Mouse (Mus musculus) macrophage (primary cell): ENCODE data around the gene Gadd45gip1. TPM values are rescaled to one million over a fixed set of nuclear protein-coding genes. Genes with fewer than 3 reads are reported as not detected.
"Not testable (repeated sequence)": the region's sequence is repeated elsewhere in the genome, so short reads cannot be mapped to it uniquely, and the experiment has no call there.

Experiments used
- H3K27ac ChIP-seq: fragments of 350-480 bp; formaldehyde crosslinking; 2 replicates; pipeline ENCODE4 v1.9.0; 2021
- H3K36me3 ChIP-seq: fragments of 350-480 bp; formaldehyde crosslinking; 2 replicates; pipeline ENCODE4 v1.9.0; 2021; ENCODE audit errors: inconsistent target
- H3K4me3 ChIP-seq: fragments of 350-480 bp; formaldehyde crosslinking; 2 replicates; pipeline ENCODE4 v1.9.0; 2021; ENCODE audit errors: inconsistent target
- H3K79me2 ChIP-seq: fragments of 350-480 bp; formaldehyde crosslinking; 2 replicates; pipeline ENCODE4 v1.9.0; 2021; ENCODE audit errors: inconsistent target
- WGBS: methylation state at CpG from one replicate; pipeline ENCODE4 v1.1.7; 2026; ENCODE audit warnings: inconsistent platforms; ENCODE audit not compliant: missing documents; 5-methylcytosine and 5-hydroxymethylcytosine counted together
- polyA plus RNA-seq: library from polyadenylated mRNA; stranded (reverse); fragments of 250-400 nt; gene quantifications from 3 replicates; pipeline ENCODE4 v1.2.4, GENCODE M21; 2018; ENCODE audit warnings: inconsistent platforms

Gene Gadd45gip1
- polyA plus RNA-seq, 1 experiment from 2014 or later: 5.8 TPM

GRCm38 (mm10) chr8:84809109-84809940, 22.0 kb upstream of the Gadd45gip1 start:
- 92% methylated on average over 12 of the region's 12 CpGs for WGBS
- Histone ChIP-seq H3K79me2 (no peaks in the 10 kb centered on the region), H3K4me3 (no peak overlapping the region), H3K27ac (no peak overlapping the region), H3K36me3 (no peaks in the 10 kb centered on the region)

DNA sequence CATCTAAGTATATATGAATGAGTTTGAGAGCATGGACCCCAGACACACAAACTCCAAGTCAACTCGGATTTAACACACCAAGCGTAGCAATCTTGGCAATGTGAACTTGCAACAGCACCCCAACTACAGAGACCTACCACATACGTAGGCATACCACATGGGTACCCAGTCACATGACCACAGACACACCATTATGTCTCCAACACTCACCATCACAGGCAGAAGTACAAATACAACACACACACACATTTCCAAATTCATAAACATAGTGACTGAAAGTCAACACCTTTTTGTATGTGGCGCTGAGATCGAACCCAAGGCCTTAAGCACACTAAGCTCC, 21.4 kb upstream of the Gadd45gip1 start:
- no peaks in the 10 kb centered on the region for H3K79me2 ChIP-seq
- no peak overlapping the region for H3K4me3 ChIP-seq
- H3K36me3 ChIP-seq: no peaks in the 10 kb centered on the region
- no peak overlapping the region for H3K27ac ChIP-seq
- 85% methylated on average over 5 of the region's 5 CpGs for WGBS

DNA sequence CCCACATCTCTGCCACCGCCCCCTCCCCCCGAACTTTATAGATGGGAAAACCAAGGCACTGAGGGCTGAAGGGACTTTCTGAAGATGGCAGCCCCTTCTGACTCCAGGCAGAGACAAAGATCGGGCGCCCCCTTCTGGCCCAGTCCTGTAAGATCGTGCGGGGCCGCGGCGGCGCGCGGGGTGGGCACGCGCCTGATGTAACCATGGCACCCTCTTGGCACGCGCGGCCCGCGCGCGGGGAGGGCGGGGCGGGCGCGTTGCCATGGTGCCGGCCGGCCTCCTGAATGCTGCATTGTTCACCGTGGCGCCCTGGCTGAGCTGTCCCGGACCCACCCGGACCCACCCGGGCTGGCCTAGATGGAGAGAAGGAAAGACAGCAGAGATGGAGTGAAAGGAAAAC, 20.4 kb upstream of the Gadd45gip1 start:
- WGBS: 1% methylated on average over 32 of the region's 32 CpGs
- Histone ChIP-seq H3K36me3 (no peaks in the 10 kb centered on the region), H3K27ac (no peak overlapping the region), H3K4me3 (no peak overlapping the region), H3K79me2 (no peaks in the 10 kb centered on the region)

- no peak overlapping the region for H3K27ac ChIP-seq
- 44% methylated on average over 8 of the region's 10 CpGs for WGBS
- H3K36me3 ChIP-seq: no peaks in the 10 kb centered on the region
- H3K79me2 ChIP-seq: no peaks in the 10 kb centered on the region
- no peak overlapping the region for H3K4me3 ChIP-seq
These were observed 20.0 kb upstream of the Gadd45gip1 start for GRCm38 (mm10) chr8:84811303-84811702.

DNA sequence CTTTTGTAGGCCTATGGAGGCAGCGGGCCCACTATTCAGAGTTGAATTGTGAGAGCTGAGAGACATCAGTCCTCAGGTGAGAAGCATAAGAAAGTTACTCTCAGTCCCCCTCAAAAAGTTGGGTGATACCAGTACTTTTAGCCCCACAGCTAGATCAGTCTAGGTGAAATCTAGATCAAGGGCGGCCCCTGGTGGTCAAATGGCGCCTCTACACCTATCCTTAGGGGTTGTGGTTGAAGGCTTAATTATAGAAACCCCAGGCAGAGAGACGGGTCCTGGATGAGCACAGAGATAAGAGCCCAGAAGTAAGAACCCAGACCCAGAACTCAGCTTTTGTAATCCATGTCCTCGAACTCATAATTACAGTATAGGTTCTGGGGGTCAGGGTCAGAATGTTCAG, 18.3 kb upstream of the Gadd45gip1 start:
- no peaks in the 10 kb centered on the region for H3K36me3 ChIP-seq
- 2% methylated on average over 5 of the region's 5 CpGs for WGBS
- H3K4me3 ChIP-seq: no peak overlapping the region
- no peak overlapping the region for H3K27ac ChIP-seq
- H3K79me2 ChIP-seq: no peaks in the 10 kb centered on the region

- no peak overlapping the region for H3K27ac ChIP-seq
- WGBS: 93% methylated on average over 3 of the region's 3 CpGs
- H3K36me3 ChIP-seq: no peaks in the 10 kb centered on the region
- H3K79me2 ChIP-seq: no peaks in the 10 kb centered on the region
- no peak overlapping the region for H3K4me3 ChIP-seq
These were observed 17.5 kb upstream of the Gadd45gip1 start for GRCm38 (mm10) chr8:84813830-84814229.

DNA sequence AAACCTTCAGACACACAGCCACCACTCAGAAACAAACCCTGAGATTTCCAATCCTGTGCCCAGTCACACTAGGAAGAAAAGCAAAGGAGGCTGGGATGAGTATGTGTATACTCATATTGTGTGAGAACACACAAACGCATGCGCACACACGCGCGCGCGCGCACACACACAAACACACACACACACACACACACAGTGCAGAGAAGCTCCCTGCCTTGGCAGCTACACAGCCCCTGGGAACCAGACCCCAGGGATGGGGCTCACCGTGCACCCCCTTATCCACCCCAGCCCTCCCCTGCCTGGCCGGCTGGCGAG, 17.1 kb upstream of the Gadd45gip1 start:
- Histone ChIP-seq H3K27ac (no peak overlapping the region), H3K36me3 (no peaks in the 10 kb centered on the region)

DNA sequence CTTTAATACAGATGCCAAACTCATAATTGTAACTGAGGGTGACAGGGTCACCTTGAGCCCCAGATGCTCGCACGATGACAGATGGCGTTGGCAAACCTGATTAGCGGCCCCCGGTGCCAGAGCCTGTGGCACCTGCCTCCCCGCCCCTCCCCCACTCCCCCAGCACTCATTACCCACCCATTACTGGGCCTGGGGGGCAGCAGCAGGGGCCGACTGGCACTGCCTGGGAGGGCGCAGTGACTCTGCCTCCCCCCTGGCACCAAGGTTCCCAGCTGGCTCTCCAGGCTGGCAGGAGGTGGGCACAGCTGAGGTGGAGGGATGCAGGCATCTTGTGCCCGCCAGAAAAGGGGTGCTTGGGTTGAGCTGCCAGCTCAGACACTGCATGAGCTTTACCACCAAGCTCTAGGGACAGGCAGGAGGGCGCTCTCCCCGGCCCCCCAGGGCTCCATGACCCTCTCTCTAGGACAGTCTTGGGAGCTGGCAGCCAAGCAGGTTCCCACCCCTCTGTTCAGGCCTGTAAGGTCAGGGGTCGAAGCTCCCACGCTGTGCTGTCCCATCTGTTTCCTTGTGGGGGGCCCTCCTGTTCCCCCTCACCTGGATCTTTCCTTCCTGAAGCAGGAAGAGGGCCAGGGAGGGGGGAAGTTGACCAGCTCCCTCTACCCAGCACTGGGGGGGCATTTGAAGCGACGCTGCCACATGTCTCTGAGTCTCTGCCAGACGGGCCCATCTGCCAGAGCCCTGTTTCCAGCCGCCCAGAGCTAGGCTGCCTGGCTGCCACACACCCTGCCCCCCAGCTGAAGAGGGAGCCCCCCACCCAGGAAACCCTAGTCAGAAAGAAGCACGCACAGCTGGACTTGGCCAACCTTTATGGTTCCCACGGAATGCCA, 16.5 kb upstream of the Gadd45gip1 start:
- H3K4me3 ChIP-seq: no peak overlapping the region
- H3K79me2 ChIP-seq: no peaks in the 10 kb centered on the region
- H3K27ac ChIP-seq: no peak overlapping the region
- WGBS: 50% methylated on average over 18 of the region's 19 CpGs
- no peaks in the 10 kb centered on the region for H3K36me3 ChIP-seq

More for the DNA sequence above, 17.1 kb upstream of the Gadd45gip1 start:
- no peaks in the 10 kb centered on the region for H3K79me2 ChIP-seq
- no peak overlapping the region for H3K4me3 ChIP-seq
- 92% methylated on average over 3 of the region's 11 CpGs for WGBS

- Histone ChIP-seq H3K79me2 (no peaks in the 10 kb centered on the region), H3K36me3 (no peaks in the 10 kb centered on the region), H3K27ac (no peak overlapping the region), H3K4me3 (no peak overlapping the region)
- 9% methylated on average over 9 of the region's 9 CpGs for WGBS
These were observed 15.8 kb upstream of the Gadd45gip1 start for GRCm38 (mm10) chr8:84815547-84815946.

DNA sequence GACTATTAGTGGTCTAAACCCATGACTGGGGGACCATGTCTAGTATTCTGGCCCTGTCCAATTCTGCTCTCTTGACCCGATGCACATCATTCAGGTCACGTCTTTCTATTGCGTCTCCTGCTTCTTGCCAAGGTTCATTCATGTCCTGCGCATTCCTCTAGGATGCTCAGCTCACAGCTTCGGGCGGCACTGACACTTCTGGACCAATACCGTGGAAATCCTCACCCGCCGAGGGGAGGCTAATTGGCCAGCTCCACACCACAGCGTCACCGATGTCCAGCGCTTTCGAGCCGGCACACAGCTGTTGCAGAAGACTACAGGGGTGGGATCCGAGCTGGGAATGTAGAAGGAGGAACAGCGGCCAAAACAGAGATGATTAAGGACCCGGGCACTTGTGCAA, 15.2 kb upstream of the Gadd45gip1 start:
- Histone ChIP-seq H3K27ac (no peak overlapping the region), H3K4me3 (no peak overlapping the region), H3K79me2 (no peaks in the 10 kb centered on the region), H3K36me3 (no peaks in the 10 kb centered on the region)
- WGBS: 85% methylated on average over 17 of the region's 17 CpGs

DNA sequence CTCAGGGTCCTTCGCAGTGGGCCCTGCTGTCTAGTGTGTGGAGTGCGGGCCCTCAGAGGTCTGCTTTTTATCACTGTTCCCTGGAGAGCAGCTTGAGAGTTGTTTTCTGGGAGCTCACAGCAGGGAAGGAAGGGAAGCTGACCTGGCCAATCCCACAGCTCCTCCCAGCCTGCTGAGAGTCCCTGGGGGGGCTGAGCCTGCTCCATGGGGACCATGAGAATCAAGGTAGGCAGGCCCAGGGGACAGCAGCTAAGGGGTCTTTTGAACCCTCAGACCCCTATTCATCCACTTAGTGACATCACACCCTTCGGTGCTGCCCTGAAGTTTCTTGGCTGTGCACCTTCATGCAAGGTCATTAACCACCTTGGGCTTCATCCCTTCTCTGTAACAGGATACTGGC, 8.6 kb upstream of the Gadd45gip1 start, which contains the start of gene Dand5:
Gene Dand5 (minus strand): TSS at position 101 of the 400 bp plus-strand sequence.
- WGBS: 93% methylated on average over 3 of the region's 3 CpGs
- Histone ChIP-seq H3K36me3 (no peaks in the 10 kb centered on the region), H3K27ac (no peak within 1 kb of the TSS), H3K4me3 (no peak within 1 kb of the TSS), H3K79me2 (no peaks in the 10 kb centered on the region)

GRCm38 (mm10) chr8:84823653-84824052, 7.7 kb upstream of the Gadd45gip1 start:
- WGBS: 6% methylated on average over 18 of the region's 18 CpGs
- H3K27ac ChIP-seq: no peak overlapping the region
- H3K79me2 ChIP-seq: no peaks in the 10 kb centered on the region

DNA sequence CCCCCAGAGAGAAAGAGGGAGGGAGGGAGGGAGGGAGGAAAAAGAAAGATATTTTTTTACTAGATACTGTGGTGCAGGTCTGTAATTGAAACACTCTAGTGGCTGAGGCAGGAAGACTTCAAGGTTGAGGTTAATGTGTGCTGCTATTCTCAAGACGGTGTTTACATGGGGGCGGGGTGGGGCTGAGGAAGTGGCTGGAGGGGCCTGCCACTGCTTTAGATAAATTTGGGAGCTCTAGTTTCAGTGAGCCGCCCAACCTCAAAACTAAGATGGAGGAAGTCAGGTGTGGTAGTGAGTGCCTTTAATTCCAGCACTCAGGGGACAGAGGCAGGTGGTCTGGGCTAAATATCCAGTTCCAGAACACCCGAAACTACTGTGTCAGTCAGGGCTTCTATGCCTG, 5.7 kb upstream of the Gadd45gip1 start:
- Histone ChIP-seq H3K27ac (no peak overlapping the region), H3K36me3 (no peaks in the 10 kb centered on the region), H3K79me2 (no peaks in the 10 kb centered on the region; the same call in 1 of the 2 replicates), H3K4me3 (no peak overlapping the region)
- 44% methylated on average over 4 of the region's 4 CpGs for WGBS

More at GRCm38 (mm10) chr8:84823653-84824052, 7.7 kb upstream of the Gadd45gip1 start:
- no peaks in the 10 kb centered on the region for H3K36me3 ChIP-seq
- no peak overlapping the region for H3K4me3 ChIP-seq

DNA sequence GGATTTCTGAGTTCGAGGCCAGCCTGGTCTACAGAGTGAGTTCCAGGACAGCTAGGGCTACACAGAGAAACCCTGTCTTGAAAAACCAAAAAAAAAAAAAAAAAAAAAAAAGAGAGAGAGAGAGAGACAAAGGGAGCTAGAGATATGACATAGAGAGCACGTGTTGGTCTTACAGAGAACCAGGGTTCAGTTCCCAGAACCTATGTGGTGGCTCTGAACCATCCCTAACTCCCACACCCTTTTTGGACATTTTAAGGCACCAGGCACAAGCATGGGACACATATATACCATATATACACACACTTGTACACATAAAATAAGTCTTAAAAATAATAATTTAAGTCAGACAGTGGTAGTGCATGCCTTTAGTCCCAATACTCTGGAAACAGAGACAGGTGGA, 4.8 kb upstream of the Gadd45gip1 start:
- 86% methylated on average over 1 of the region's 2 CpGs for WGBS
- not testable (repeated sequence) for H3K27ac ChIP-seq

More for the DNA sequence above, 4.8 kb upstream of the Gadd45gip1 start:
- not testable (repeated sequence) for H3K79me2 ChIP-seq, H3K36me3 ChIP-seq, H3K4me3 ChIP-seq
